Mouse (Mus musculus) C2C12 (cell line): ENCODE data around the gene Atp6v0d1. TPM values are rescaled to one million over a fixed set of nuclear protein-coding genes. Genes with fewer than 3 reads are reported as not detected.

Source experiments
- H3K27me3 ChIP-seq: one replicate; pipeline ENCODE4 v1.6.1; 2011; ENCODE audit not compliant: control insufficient read depth, insufficient read depth, insufficient read length
- H3K36me3 ChIP-seq: one replicate; pipeline ENCODE4 v1.6.1; 2011; ENCODE audit not compliant: control insufficient read depth, insufficient read depth
- H3K4me3 ChIP-seq: one replicate; pipeline ENCODE4 v1.5.1; 2011; ENCODE audit warnings: mild to moderate bottlenecking, control low read depth; ENCODE audit not compliant: poor library complexity, insufficient read depth, severe bottlenecking
- H3K79me2 ChIP-seq: one replicate; pipeline ENCODE4 v1.6.1; 2011; ENCODE audit not compliant: control insufficient read depth, insufficient read depth
- H3K79me3 ChIP-seq: one replicate; pipeline ENCODE4 v1.6.1; 2011; ENCODE audit warnings: low read depth, control low read depth
- H3ac ChIP-seq: one replicate; pipeline ENCODE3; 2011; ENCODE audit warnings: low read depth; ENCODE audit not compliant: control insufficient read depth, insufficient read length
- CEBPB ChIP-seq: IDR thresholded peaks from one replicate; pipeline ENCODE4 v1.6.1; 2011; ENCODE audit warnings: low read depth, mild to moderate bottlenecking, control low read depth, moderate library complexity
- CTCF ChIP-seq: IDR thresholded peaks from one replicate; pipeline ENCODE4 v1.5.1; 2011; ENCODE audit not compliant: control insufficient read depth, insufficient read depth, insufficient read length
- FOSL1 ChIP-seq: IDR thresholded peaks from one replicate; pipeline ENCODE4 v1.8.0; 2011; ENCODE audit warnings: mild to moderate bottlenecking, low read length; ENCODE audit not compliant: poor library complexity, insufficient read depth, severe bottlenecking
- MAX ChIP-seq: IDR thresholded peaks from one replicate; pipeline ENCODE4 v1.6.1; 2011; ENCODE audit warnings: mild to moderate bottlenecking, control low read depth
- MYOD1 ChIP-seq: IDR thresholded peaks from one replicate; pipeline ENCODE4 v1.6.1; 2011; ENCODE audit warnings: low read depth; ENCODE audit not compliant: control insufficient read depth, insufficient read length
- MYOG ChIP-seq: IDR thresholded peaks from one replicate; pipeline ENCODE4 v1.6.1; 2011; ENCODE audit not compliant: control insufficient read depth, insufficient read length; ENCODE audit errors: extremely low read depth
- USF1 ChIP-seq: IDR thresholded peaks from one replicate; pipeline ENCODE4 v1.6.1; 2011; ENCODE audit warnings: low read depth, mild to moderate bottlenecking, control low read depth, moderate library complexity
- polyA plus RNA-seq: library from polyadenylated mRNA; unstranded; fragments of >200 nt; fragmentation: generic; extraction: Trizol; gene quantifications from one replicate; pipeline ENCODE4 v1.2.1, GENCODE M21; 2012; ENCODE audit warnings: missing spikeins

Atp6v0d1 gene
- polyA plus RNA-seq, 1 experiment: 95.1 TPM

GRCm38 (mm10) chr8:105555230-105555629 lies 10.6 kb downstream of the Atp6v0d1 start:
- no peak overlapping the region for H3K4me3 ChIP-seq
- H3K36me3 ChIP-seq: no peaks in the 10 kb centered on the region
- H3ac ChIP-seq: no peak overlapping the region
- H3K27me3 ChIP-seq: no peaks in the 10 kb centered on the region
- H3K79me2 ChIP-seq: no peaks in the 10 kb centered on the region
- no peak for TF ChIP-seq FOSL1
- no peak for TF ChIP-seq MYOD1
- no peak for TF ChIP-seq MYOG
- no peak for TF ChIP-seq CTCF
- no peak for TF ChIP-seq CEBPB
- no peak for TF ChIP-seq MAX
- no peak for TF ChIP-seq USF1
- no peaks in the 10 kb centered on the region for H3K79me3 ChIP-seq

GRCm38 (mm10) chr8:105554087-105554486 lies 11.8 kb downstream of the Atp6v0d1 start:
- no peaks in the 10 kb centered on the region for H3K79me3 ChIP-seq
- TF ChIP-seq FOSL1: no peak
- TF ChIP-seq CTCF: peak; percentile 76
- H3K27me3 ChIP-seq: no peaks in the 10 kb centered on the region
- H3K4me3 ChIP-seq: no peak overlapping the region
- no peak overlapping the region for H3ac ChIP-seq
- H3K36me3 ChIP-seq: no peaks in the 10 kb centered on the region
- no peaks in the 10 kb centered on the region for H3K79me2 ChIP-seq

DNA sequence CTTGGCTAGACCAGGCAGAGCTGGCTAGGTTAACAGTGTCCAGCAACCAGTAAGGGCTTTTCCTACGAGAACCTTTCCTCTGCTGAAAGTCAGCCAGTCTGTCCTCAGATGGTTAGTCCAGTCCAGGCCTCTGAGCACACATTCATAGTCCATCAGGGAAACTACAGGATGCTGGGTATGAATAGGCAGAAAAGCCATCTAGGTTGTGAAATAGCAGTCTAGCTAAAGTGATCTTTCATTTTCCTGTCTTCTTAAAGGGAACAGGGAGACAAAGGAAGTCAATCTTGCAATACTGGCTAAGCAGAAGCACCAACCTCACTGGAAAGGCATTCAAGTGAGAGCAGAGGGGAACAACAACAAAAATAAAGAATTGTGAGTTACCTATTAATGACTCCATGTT lies 13.0 kb downstream of the Atp6v0d1 start:
- TF ChIP-seq MYOG: no peak
- no peak for TF ChIP-seq USF1
- no peak for TF ChIP-seq CEBPB
- Histone ChIP-seq H3K36me3 (no peaks in the 10 kb centered on the region), H3ac (no peak overlapping the region), H3K4me3 (no peak overlapping the region), H3K27me3 (no peaks in the 10 kb centered on the region), H3K79me2 (no peaks in the 10 kb centered on the region), H3K79me3 (no peaks in the 10 kb centered on the region)

GRCm38 (mm10) chr8:105552032-105552431 lies 13.8 kb downstream of the Atp6v0d1 start:
- Histone ChIP-seq H3K4me3 (no peak overlapping the region), H3K79me2 (no peaks in the 10 kb centered on the region), H3K36me3 (no peaks in the 10 kb centered on the region), H3K79me3 (no peaks in the 10 kb centered on the region), H3ac (no peak overlapping the region), H3K27me3 (no peaks in the 10 kb centered on the region)
- no peak for TF ChIP-seq USF1
- no peak for TF ChIP-seq MYOG
- no peak for TF ChIP-seq MYOD1
- TF ChIP-seq CEBPB: no peak
- TF ChIP-seq FOSL1: no peak
- no peak for TF ChIP-seq MAX
- no peak for TF ChIP-seq CTCF

GRCm38 (mm10) chr8:105550083-105550482 lies 15.8 kb downstream of the Atp6v0d1 start:
- TF ChIP-seq USF1 (no peak), FOSL1 (no peak)
- no peak overlapping the region for H3K4me3 ChIP-seq
- no peak overlapping the region for H3ac ChIP-seq
- no peaks in the 10 kb centered on the region for H3K27me3 ChIP-seq
- no peaks in the 10 kb centered on the region for H3K36me3 ChIP-seq
- H3K79me2 ChIP-seq: no peaks in the 10 kb centered on the region
- H3K79me3 ChIP-seq: no peaks in the 10 kb centered on the region

GRCm38 (mm10) chr8:105549506-105549905 lies 16.3 kb downstream of the Atp6v0d1 start:
- Histone ChIP-seq H3K27me3 (no peaks in the 10 kb centered on the region), H3ac (no peak overlapping the region), H3K4me3 (no peak overlapping the region), H3K79me2 (no peaks in the 10 kb centered on the region), H3K79me3 (no peaks in the 10 kb centered on the region), H3K36me3 (no peaks in the 10 kb centered on the region)
- no peak for TF ChIP-seq CEBPB
- no peak for TF ChIP-seq MYOD1
- TF ChIP-seq FOSL1: no peak
- TF ChIP-seq USF1: no peak
